Mouse (Mus musculus) neural tube, embryonic 13.5 days (tissue): ENCODE data around the gene Megf8. TPM values are rescaled to one million over a fixed set of nuclear protein-coding genes. Genes with fewer than 3 reads are reported as not detected.

Source experiments
- ATAC-seq: fragments of 200-750 bp; cut with Nextera tagmentation; 2 replicates; pipeline ENCODE4 v1.8.0; 2017; ENCODE audit warnings: low read depth, mild to moderate bottlenecking, moderate TSS enrichment, moderate library complexity
- H3K27ac ChIP-seq: fragments of 300-500 bp; sonication (generic); replicated peaks from 2 replicates; pipeline ENCODE4 v1.5.1; 2015; ENCODE audit warnings: moderate library complexity, mild to moderate bottlenecking, inconsistent platforms
- H3K27me3 ChIP-seq: fragments of 300-500 bp; sonication (generic); 2 replicates; pipeline ENCODE4 v1.6.1; 2015; ENCODE audit warnings: mild to moderate bottlenecking, inconsistent platforms
- H3K36me3 ChIP-seq: fragments of 300-500 bp; sonication (generic); 2 replicates; pipeline ENCODE4 v1.6.1; 2015; ENCODE audit warnings: mild to moderate bottlenecking, inconsistent platforms
- H3K4me1 ChIP-seq: fragments of 300-500 bp; sonication (generic); replicated peaks from 2 replicates; pipeline ENCODE4 v1.6.1; 2015; ENCODE audit warnings: inconsistent platforms
- H3K4me2 ChIP-seq: fragments of 300-500 bp; sonication (generic); 2 replicates; pipeline ENCODE4 v1.6.1; 2015; ENCODE audit warnings: inconsistent platforms, mild to moderate bottlenecking, moderate library complexity
- H3K4me3 ChIP-seq: fragments of 300-500 bp; sonication (generic); 2 replicates; pipeline ENCODE4 v1.5.1; 2015; ENCODE audit warnings: mild to moderate bottlenecking, inconsistent platforms
- H3K9ac ChIP-seq: fragments of 300-500 bp; sonication (generic); 2 replicates; pipeline ENCODE4 v1.6.1; 2015; ENCODE audit warnings: moderate library complexity, mild to moderate bottlenecking, inconsistent platforms
- H3K9me3 ChIP-seq: fragments of 300-500 bp; sonication (generic); 2 replicates; pipeline ENCODE4 v1.6.1; 2016; ENCODE audit warnings: inconsistent platforms
- WGBS: fragments of 180-500 bp; shearing (Covaris S2); methylation state at CpG from one replicate; pipeline ENCODE4 v1.1.7; 2015; 5-methylcytosine and 5-hydroxymethylcytosine counted together
- polyA plus RNA-seq: library from polyadenylated mRNA; unstranded; fragments of >200 nt; fragmentation: Nextera tagmentation; extraction: Ambion mirVana; gene quantifications from 2 replicates; pipeline ENCODE4 v1.2.1, GENCODE M21; 2015

Gene Megf8
- polyA plus RNA-seq, 1 experiment from 2014 or later: 18.3 TPM

DNA sequence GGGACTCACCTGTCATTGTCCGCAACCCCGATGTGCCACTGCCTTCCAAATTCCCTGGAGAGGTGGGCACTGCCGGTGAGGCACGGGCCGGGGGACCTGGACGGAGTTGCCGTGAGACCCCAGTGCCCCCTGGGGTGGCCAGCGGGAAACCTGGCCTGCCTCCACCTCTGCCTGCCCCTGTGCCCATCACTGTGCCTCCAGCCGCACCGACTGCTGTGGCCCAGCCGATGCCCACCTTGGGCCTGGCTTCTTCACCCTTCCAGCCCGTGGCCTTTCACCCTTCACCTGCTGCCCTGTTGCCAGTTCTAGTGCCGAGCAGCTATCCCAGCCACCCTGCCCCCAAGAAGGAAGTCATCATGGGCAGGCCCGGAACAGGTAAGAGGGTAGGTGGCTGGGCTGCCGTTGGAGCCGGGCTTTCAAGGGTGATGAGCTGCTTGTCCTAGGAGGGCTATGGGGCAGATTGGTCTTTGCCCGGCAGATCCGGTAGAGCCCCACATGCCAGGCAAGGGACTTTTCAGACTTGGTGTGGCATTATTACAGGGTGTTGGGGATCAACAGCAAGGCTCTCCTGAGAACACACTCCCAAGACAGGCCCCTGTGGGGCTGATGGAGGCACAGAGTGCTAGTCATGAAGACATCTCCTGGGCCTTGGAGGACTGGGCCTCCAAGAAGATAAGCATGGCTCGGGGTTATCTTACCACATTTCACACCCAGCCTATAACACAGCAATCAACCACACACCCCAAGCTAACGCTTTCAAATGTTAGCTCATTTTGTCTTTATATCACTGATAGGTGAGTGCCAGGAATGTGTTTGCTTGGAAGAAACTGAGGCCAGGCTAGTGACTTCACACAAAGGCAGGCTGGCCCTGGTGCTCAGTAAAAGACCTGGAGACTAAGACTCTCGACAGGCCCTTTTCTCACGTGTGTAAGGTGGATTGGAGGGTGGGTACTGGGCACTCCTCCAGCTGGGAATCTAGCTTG, 43.4 kb upstream of the Megf8 start:
- Histone ChIP-seq H3K9me3 (no peaks in the 10 kb centered on the region), H3K27ac (no peak overlapping the region), H3K4me2 (no peak overlapping the region), H3K27me3 (no peaks in the 10 kb centered on the region), H3K4me1 (peaks cover 76% of the 10 kb centered on the region), H3K4me3 (no peak overlapping the region), H3K36me3 (peaks cover 39% of the 10 kb centered on the region), H3K9ac (peak overlapping the region; percentile 41)
- WGBS: 92% methylated on average over 22 of the region's 22 CpGs
- ATAC-seq: no peak

DNA sequence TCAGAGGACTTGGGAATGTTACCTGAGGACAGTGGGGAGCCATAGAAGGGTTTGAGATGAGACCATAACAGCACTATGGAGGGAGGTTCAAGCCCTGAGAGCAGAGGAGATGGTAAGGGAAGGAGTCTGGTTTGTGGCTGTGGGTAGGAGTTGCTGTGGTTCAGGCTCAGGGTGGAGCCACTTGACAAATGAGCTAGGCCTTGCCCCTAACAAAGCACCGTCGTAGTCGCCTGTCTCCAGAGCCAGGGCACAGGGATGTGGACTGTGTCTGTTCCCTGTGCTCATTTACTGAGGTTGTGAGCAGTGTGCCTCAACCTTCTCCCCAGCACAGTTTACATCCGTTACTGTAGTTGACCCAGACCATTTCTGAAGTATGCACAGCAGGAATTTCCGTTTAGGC, 42.4 kb upstream of the Megf8 start:
- WGBS: 51% methylated on average over 5 of the region's 5 CpGs
- H3K27ac ChIP-seq: no peak overlapping the region
- H3K36me3 ChIP-seq: peaks cover 39% of the 10 kb centered on the region
- H3K4me2 ChIP-seq: peak overlapping the region; percentile 7; the same call in 1 of the 2 replicates
- no peak for ATAC-seq
- no peak overlapping the region for H3K4me3 ChIP-seq
- peaks cover 71% of the 10 kb centered on the region for H3K4me1 ChIP-seq
- peak overlapping the region; percentile 41 for H3K9ac ChIP-seq
- H3K9me3 ChIP-seq: no peaks in the 10 kb centered on the region
- no peaks in the 10 kb centered on the region for H3K27me3 ChIP-seq

DNA sequence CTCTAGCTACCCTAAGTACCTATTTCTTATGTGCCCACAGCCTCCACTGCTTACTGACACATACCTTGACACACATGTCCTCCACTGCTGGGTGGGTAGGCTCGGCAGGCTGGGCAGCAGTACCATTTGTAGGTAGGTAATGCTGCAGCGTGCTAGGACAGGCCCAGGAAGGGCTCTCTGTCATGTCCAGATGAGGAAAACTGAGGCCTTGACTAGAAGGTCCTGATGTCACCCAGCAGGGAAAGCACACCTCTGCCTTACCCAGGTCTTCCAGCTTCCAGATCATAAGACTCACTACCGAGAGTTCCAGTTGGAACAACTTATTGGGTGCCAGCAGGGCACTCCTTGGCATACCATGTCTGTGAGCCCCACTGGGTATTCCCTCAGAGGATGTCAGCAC, 42.0 kb upstream of the Megf8 start:
- Histone ChIP-seq H3K9me3 (no peaks in the 10 kb centered on the region), H3K4me3 (no peak overlapping the region), H3K4me2 (peak overlapping the region; percentile 7; the same call in 1 of the 2 replicates), H3K27ac (no peak overlapping the region), H3K36me3 (peaks cover 39% of the 10 kb centered on the region), H3K9ac (peak overlapping the region; percentile 41), H3K27me3 (no peaks in the 10 kb centered on the region), H3K4me1 (peaks cover 71% of the 10 kb centered on the region)
- WGBS: 92% methylated on average over 3 of the region's 3 CpGs
- no peak for ATAC-seq

DNA sequence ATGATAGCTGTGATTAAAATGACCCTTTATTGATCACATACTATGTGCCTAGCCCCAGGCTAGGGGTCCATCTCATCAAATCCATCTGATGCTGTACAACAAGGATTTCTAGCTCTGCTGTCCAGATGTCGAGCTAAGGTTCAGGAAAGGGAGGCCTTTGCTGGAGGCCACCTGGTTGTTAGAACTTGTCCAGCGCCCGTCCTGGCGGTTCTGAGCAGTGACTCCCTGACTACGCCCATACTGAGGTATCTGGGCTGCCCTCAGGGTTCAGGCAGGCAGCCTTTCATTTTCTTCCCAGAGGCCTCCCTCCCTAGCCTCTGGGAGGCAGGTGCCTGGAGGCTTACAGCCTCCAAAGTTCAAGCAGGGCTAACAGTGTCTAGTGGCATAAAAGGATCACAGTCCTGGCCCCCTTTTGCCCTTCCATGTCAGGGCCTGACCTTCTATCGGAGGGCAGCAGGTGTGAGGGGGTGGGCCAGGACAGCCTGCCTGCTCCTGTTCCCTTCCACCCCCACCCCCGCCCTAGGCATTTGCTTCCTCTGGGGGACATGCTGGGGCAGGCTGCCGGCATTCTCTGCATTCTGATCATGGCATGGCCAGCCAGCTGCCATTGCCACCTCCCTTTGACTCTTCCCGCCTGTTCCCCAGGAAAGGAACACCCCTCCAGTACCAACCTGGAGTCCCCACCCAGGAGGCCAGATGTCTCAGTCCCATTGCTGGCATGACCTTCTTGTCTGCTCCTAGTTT, 41.2 kb upstream of the Megf8 start:
- no peak for ATAC-seq
- Histone ChIP-seq H3K9me3 (no peaks in the 10 kb centered on the region), H3K9ac (peak overlapping the region; percentile 53), H3K4me2 (peak overlapping the region; percentile 11; the same call in 1 of the 2 replicates), H3K4me3 (no peak overlapping the region), H3K27me3 (no peaks in the 10 kb centered on the region), H3K4me1 (peaks cover 73% of the 10 kb centered on the region), H3K36me3 (peaks cover 38% of the 10 kb centered on the region), H3K27ac (no peak overlapping the region; the same call in 1 of the 2 replicates)
- 58% methylated on average over 9 of the region's 9 CpGs for WGBS

DNA sequence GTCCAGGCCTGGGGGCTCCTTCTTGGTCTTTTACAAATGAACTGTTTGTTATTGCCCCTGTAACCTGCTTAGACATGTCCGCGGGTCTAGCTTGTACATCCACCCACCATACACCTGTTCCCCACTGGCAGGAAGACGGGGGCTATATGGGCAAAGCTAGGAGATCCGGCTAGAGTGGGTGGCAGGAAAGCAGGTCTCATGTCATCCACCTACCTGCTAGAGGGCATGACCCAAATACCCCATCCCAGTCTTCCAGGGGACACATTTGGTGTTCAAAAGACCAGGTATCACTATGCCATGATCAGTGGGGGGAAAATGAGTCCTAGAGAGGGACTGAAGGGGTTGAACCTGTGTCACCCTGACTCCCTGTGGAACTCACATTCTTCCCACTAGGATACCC, 39.6 kb upstream of the Megf8 start:
- peaks cover 79% of the 10 kb centered on the region for H3K4me1 ChIP-seq
- peak overlapping the region; percentile 85 for H3K4me3 ChIP-seq
- H3K4me2 ChIP-seq: peak overlapping the region; percentile 81
- no peak for ATAC-seq
- no peaks in the 10 kb centered on the region for H3K9me3 ChIP-seq
- H3K27me3 ChIP-seq: no peaks in the 10 kb centered on the region
- H3K9ac ChIP-seq: peak overlapping the region; percentile 84
- peak overlapping the region; percentile 100 for H3K27ac ChIP-seq
- H3K36me3 ChIP-seq: peaks cover 21% of the 10 kb centered on the region
- WGBS: 94% methylated on average over 4 of the region's 4 CpGs

DNA sequence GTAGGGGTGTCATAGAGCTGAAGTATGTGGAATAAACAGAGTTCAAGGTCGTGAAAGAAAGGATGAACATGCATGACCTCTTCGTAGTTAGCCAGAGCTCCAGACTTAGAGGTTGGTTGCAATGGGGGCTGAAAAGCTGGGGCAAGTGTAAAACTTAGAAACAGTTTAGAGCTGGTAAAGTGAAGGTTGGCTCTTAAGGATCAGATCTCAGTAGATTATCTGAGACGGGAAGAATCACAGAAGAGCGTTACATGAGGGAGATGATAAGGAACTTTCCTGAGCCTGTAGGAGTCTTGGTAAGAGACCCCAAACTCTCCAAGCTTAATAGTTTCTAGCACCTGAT, 39.0 kb upstream of the Megf8 start:
- peak overlapping the region; percentile 81 for H3K4me2 ChIP-seq
- no peaks in the 10 kb centered on the region for H3K9me3 ChIP-seq
- no peaks in the 10 kb centered on the region for H3K27me3 ChIP-seq
- H3K36me3 ChIP-seq: peaks cover 15% of the 10 kb centered on the region
- ATAC-seq: no peak
- H3K4me3 ChIP-seq: peak overlapping the region; percentile 85
- H3K4me1 ChIP-seq: peaks cover 78% of the 10 kb centered on the region
- H3K27ac ChIP-seq: peak overlapping the region; percentile 100
- peak overlapping the region; percentile 84 for H3K9ac ChIP-seq
- WGBS: 16% methylated on average over 4 of the region's 4 CpGs

DNA sequence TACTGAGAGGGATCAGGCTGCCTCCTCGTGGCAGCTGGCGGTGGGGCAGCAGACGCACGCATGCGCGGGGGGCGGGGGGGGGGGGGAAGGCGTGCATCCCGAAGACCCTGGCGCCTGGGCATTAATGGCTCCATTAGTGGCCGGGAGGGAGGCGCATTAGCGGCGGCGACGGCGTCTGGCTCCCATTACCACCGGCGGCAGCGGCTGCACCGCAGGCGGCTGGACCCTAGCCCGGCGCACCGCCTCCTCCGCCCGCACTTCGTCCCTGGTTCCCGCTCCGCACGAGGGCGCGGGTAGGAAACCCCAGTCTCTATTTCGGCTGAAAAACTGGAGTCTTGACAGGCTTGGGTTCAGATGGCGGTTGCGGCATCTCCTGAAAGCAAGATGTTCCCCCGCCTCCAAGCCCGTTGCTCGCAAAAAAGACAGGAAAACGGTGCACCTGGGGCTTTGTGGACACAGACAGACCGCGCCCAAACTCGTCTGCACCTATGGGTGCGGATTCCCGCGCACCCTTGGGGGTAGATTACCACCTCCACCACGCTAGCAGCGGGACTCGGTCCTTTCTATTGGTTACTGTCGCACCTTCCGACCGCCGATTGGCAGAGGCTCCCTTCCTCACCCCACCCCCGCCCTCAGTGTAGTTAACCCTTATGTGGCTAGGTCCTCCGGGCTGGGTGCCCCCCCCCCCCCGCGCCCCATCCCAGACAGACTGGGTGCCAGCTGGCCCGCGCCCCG, 38.5 kb upstream of the Megf8 start:
- peak overlapping the region; percentile 81 for H3K4me2 ChIP-seq
- H3K4me3 ChIP-seq: peak overlapping the region; percentile 85
- H3K27ac ChIP-seq: peak overlapping the region; percentile 100
- H3K36me3 ChIP-seq: peaks cover 10% of the 10 kb centered on the region; the same call in 1 of the 2 replicates
- peaks cover 79% of the 10 kb centered on the region for H3K4me1 ChIP-seq
- no peaks in the 10 kb centered on the region for H3K27me3 ChIP-seq
- peak; percentile 71 for ATAC-seq
- H3K9ac ChIP-seq: peak overlapping the region; percentile 84
- no peaks in the 10 kb centered on the region for H3K9me3 ChIP-seq
- under 1% methylated on average over 52 of the region's 60 CpGs for WGBS

DNA sequence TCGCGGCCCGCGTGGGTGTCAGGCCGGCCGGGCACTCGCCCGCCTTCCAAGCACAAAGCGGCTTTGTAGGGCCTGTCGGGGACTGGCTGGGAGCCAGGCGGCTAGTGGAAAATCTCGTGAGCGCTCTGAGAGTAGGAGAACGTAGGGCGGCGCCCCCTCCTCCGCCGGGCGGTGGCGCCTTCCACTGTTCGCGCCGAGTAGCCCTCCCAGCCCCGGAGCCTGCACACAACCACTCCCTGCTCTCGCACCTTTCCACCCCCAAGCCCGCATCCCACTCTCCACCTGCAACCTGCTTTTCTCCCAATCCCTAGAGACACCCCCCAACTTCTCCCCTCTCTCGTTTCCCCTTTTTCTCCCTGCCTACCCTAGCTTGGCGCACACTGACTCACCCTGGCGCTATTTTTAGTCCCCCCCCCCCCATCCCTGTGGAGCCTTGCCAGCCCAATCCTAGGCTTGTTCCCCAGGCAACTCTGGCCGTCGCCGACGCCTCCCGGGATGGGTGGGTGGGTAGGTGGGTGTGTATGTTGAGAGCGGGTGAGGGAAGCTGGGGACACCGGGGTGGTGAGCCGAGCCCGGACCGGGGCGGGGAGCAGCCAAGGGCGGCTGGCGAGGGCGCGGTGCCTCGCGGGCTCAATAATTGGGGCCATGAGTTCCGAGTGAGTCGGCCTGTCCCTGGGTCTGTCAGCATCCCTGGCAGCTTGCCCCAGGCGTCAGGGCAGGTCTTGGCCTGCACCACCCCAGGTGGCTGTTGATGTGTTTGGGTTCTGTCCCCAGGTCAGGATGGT, 37.7 kb upstream of the Megf8 start:
- peaks cover 79% of the 10 kb centered on the region for H3K4me1 ChIP-seq
- no peaks in the 10 kb centered on the region for H3K9me3 ChIP-seq
- H3K4me2 ChIP-seq: peak overlapping the region; percentile 81
- peak; percentile 66 for ATAC-seq
- 0 out of 2 replicates have a peak, but pooled peaks cover 5% of the 10 kb centered on the region for H3K36me3 ChIP-seq
- peak overlapping the region; percentile 100 for H3K27ac ChIP-seq
- peak overlapping the region; percentile 85 for H3K4me3 ChIP-seq
- WGBS: under 1% methylated on average over 47 of the region's 49 CpGs
- peak overlapping the region; percentile 84 for H3K9ac ChIP-seq
- no peaks in the 10 kb centered on the region for H3K27me3 ChIP-seq

DNA sequence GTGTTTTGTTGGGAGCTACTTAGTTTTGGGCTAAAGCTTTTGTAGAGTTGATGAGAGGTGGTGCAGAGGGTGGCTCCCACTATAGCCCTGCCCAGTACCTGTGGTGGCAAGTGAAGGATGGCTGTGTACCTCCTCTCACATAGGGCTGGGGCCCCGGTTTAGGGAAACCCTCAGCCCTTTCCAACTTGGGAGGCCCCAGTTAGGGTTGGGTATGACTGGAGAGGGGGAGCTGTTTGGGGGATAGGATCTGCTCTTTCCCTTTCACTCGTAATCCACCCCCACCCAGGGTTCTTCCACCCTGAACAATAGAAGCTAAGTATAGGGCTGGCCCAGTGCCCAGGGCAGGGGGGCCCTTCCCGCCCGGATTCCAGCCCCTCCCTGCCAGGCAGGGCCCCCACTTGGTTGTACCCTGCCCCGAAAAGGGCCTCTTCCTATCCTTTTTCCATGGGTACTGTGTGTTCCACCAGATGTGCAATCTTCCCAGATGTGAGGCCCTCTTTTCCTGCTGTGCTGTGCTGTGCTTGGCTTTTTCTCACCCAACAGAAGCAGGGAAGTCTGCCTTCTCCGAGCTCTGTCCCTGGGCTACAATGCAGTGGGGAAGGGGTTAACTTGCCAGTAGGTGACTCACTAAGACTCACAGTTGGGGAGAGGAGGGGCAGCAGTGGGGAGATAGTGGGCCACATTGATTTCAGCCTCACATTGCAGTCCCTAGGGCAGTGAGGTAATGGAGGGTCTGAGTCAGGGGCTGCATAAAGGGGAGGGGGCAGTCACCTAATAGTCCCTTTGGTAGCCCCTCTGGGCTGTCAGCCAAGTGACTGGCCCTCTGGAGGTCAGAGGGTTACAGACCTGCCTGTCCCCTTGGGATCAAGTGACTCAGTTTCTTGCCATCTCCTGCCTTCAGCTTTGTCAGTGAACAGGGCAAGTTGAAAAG, 36.8 kb upstream of the Megf8 start:
- Histone ChIP-seq H3K27ac (peak overlapping the region; percentile 100), H3K4me3 (peak overlapping the region; percentile 85), H3K36me3 (peaks cover 5% of the 10 kb centered on the region), H3K27me3 (no peaks in the 10 kb centered on the region), H3K4me1 (peaks cover 79% of the 10 kb centered on the region), H3K9me3 (no peaks in the 10 kb centered on the region), H3K4me2 (peak overlapping the region; percentile 81), H3K9ac (peak overlapping the region; percentile 84)
- peak; percentile 7; the same call in 1 of the 2 replicates for ATAC-seq
- 2% methylated on average over 6 of the region's 6 CpGs for WGBS

DNA sequence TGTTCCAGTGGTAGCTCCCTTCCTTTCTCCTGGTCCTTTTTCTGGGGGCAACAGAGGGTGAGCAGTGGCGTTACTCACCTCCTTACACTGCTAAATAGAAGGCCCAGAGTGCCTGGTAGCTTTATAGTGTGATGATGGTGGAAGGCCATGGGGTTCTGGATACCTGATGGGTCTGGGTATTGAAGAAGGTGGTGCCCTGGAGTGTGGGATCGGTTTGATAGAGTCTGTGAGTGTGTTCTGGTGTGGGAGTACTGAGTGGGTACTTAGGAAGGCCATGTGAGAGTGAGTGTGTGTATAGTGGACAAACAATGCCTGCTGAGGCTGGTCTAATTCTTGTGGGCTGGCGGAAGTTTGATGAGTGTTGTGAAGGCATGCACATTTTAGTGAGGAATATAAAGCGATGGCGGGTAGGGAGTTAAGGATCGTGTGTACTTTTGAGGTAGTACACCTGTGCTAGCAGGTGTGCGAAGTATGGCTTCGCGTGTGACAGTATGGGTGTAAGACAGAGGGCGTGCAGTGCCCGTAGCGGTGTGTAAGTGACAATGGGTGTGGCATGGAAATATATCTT, 35.7 kb upstream of the Megf8 start:
- peak overlapping the region; percentile 84 for H3K9ac ChIP-seq
- H3K4me2 ChIP-seq: peak overlapping the region; percentile 81
- H3K4me3 ChIP-seq: peak overlapping the region; percentile 85
- H3K27ac ChIP-seq: peak overlapping the region; percentile 100
- ATAC-seq: no peak; the same call in 1 of the 2 replicates
- no peaks in the 10 kb centered on the region for H3K27me3 ChIP-seq
- 23% methylated on average over 12 of the region's 12 CpGs for WGBS
- peaks cover 77% of the 10 kb centered on the region for H3K4me1 ChIP-seq
- H3K9me3 ChIP-seq: no peaks in the 10 kb centered on the region
- H3K36me3 ChIP-seq: peaks cover 17% of the 10 kb centered on the region
